Mouse (Mus musculus): Measurements from ENCODE around the gene Cass4. TPM values are rescaled to one million over a fixed set of nuclear protein-coding genes. Genes with fewer than 3 reads are reported as not detected.

Gene Cass4
- polyA plus RNA-seq (2012; fragmentation: generic; extraction: Trizol): 0.24 TPM

- Histone ChIP-seq H3ac (ENCODE audit: control insufficient read depth, insufficient read length) (no peak within 1 kb of the TSS), H3K4me2 (ENCODE audit: low read depth) (no peak within 1 kb of the TSS)
Observed at GRCm38 (mm10) chr2:172393391-172394051, at the start of gene Cass4. Gene Cass4, plus strand, starts transcription at chr2:172393794.

GRCm38 (mm10) chr2:172344669-172345068 is 48.9 kb upstream of the Cass4 start:
- Histone ChIP-seq H3K36me3 (ENCODE audit: control insufficient read depth, insufficient read depth) (no peaks in the 10 kb centered on the region), H3K27me3 (ENCODE audit: control insufficient read depth, insufficient read depth, insufficient read length) (peaks cover 8% of the 10 kb centered on the region), H3K4me2 (ENCODE audit: low read depth) (peak overlapping the region; percentile 63), H3ac (ENCODE audit: control insufficient read depth, insufficient read length) (no peak overlapping the region), H3K79me2 (ENCODE audit: control insufficient read depth, insufficient read depth) (no peaks in the 10 kb centered on the region), H3K4me3 (no peak overlapping the region)
- no peak for TF ChIP-seq MAX (IDR thresholded peaks at IDR 0.05; ENCODE audit: low read depth)
- TF ChIP-seq E2F4 (IDR thresholded peaks at IDR 0.05; ENCODE audit: insufficient read depth): no peak
- TF ChIP-seq REST (IDR thresholded peaks at IDR 0.05; ENCODE audit: insufficient read depth, insufficient read length): no peak
- TF ChIP-seq CEBPB (IDR thresholded peaks at IDR 0.05; ENCODE audit: insufficient read depth, poor library complexity, severe bottlenecking): no peak
- no peak for TF ChIP-seq POLR2AphosphoS2 (IDR thresholded peaks at IDR 0.05; ENCODE audit: insufficient read length, low read depth)
- TF ChIP-seq POLR2A (IDR thresholded peaks at IDR 0.05; ENCODE audit: insufficient read length, low read depth): no peak
- no peak for TF ChIP-seq MYOG (IDR thresholded peaks at IDR 0.05; ENCODE audit: control insufficient read depth in 1 of 3, insufficient read depth in 1 of 3, insufficient read length in 2 of 3, low read depth in 2 of 3)

More at GRCm38 (mm10) chr2:172393391-172394051, at the start of gene Cass4:
- Histone ChIP-seq H3K79me2 (ENCODE audit: control insufficient read depth, insufficient read depth) (no peaks in the 10 kb centered on the region), H3K27me3 (ENCODE audit: control insufficient read depth, insufficient read depth, insufficient read length) (peaks cover 14% of the 10 kb centered on the region), H3K36me3 (ENCODE audit: control insufficient read depth, insufficient read depth) (no peaks in the 10 kb centered on the region), H3K4me3 (no peak within 1 kb of the TSS)
- no peak for TF ChIP-seq E2F4 (IDR thresholded peaks at IDR 0.05; ENCODE audit: insufficient read depth)
- TF ChIP-seq SRF (IDR thresholded peaks at IDR 0.05; ENCODE audit: control insufficient read depth, insufficient read length, low read depth): no peak
- TF ChIP-seq MAX (IDR thresholded peaks at IDR 0.05; ENCODE audit: low read depth): no peak
- no peak for TF ChIP-seq POLR2AphosphoS2 (IDR thresholded peaks at IDR 0.05; ENCODE audit: insufficient read length, low read depth)

- H3K36me3 ChIP-seq (ENCODE audit: control insufficient read depth, insufficient read depth): no peaks in the 10 kb centered on the region
- peak within 1 kb of the TSS; percentile 37 for H3K4me3 ChIP-seq
- H3K79me2 ChIP-seq (ENCODE audit: control insufficient read depth, insufficient read depth): no peaks in the 10 kb centered on the region
- H3ac ChIP-seq (ENCODE audit: control insufficient read depth, insufficient read length): peak within 1 kb of the TSS; percentile 10
- H3K4me2 ChIP-seq (ENCODE audit: low read depth): peak within 1 kb of the TSS; percentile 93
- TF ChIP-seq MYOD1 (IDR thresholded peaks at IDR 0.05; ENCODE audit: control insufficient read depth in 1 of 3, insufficient read length in 2 of 3, low read depth in 2 of 3): no peak
- TF ChIP-seq POLR2A (IDR thresholded peaks at IDR 0.05; ENCODE audit: insufficient read length, low read depth): peak; percentile 86
- no peak for TF ChIP-seq SRF (IDR thresholded peaks at IDR 0.05; ENCODE audit: control insufficient read depth, insufficient read length, low read depth)
- peak; percentile 67 for TF ChIP-seq POLR2AphosphoS2 (IDR thresholded peaks at IDR 0.05; ENCODE audit: insufficient read length, low read depth)
- no peak for TF ChIP-seq TCF12 (IDR thresholded peaks at IDR 0.05; ENCODE audit: insufficient read depth, poor library complexity, severe bottlenecking)
- peaks cover 6% of the 10 kb centered on the region for H3K27me3 ChIP-seq (ENCODE audit: control insufficient read depth, insufficient read depth, insufficient read length)
Observed at GRCm38 (mm10) chr2:172345258-172345738, 48.3 kb upstream of the Cass4 start, which contains the start of gene Fam210b. Gene Fam210b, plus strand, starts transcription at chr2:172345565.

- H3K79me2 ChIP-seq (ENCODE audit: control insufficient read depth, insufficient read depth): no peaks in the 10 kb centered on the region
Observed at GRCm38 (mm10) chr2:172346034-172346929, 47.3 kb upstream of the Cass4 start.

GRCm38 (mm10) chr2:172346933-172347611 is 46.5 kb upstream of the Cass4 start:
- H3K79me2 ChIP-seq (ENCODE audit: control insufficient read depth, insufficient read depth): no peaks in the 10 kb centered on the region
- H3K4me2 ChIP-seq (ENCODE audit: low read depth): no peak overlapping the region
- no peak overlapping the region for H3ac ChIP-seq (ENCODE audit: control insufficient read depth, insufficient read length)
- no peaks in the 10 kb centered on the region for H3K36me3 ChIP-seq (ENCODE audit: control insufficient read depth, insufficient read depth)
- H3K27me3 ChIP-seq (ENCODE audit: control insufficient read depth, insufficient read depth, insufficient read length): no peaks in the 10 kb centered on the region
- H3K4me3 ChIP-seq: no peak overlapping the region
- TF ChIP-seq CEBPB (IDR thresholded peaks at IDR 0.05; ENCODE audit: insufficient read depth, poor library complexity, severe bottlenecking) (no peak), SRF (IDR thresholded peaks at IDR 0.05; ENCODE audit: control insufficient read depth, insufficient read length, low read depth) (no peak)

More at GRCm38 (mm10) chr2:172346034-172346929, 47.3 kb upstream of the Cass4 start:
- Histone ChIP-seq H3K27me3 (ENCODE audit: control insufficient read depth, insufficient read depth, insufficient read length) (no peaks in the 10 kb centered on the region), H3K36me3 (ENCODE audit: control insufficient read depth, insufficient read depth) (no peaks in the 10 kb centered on the region), H3ac (ENCODE audit: control insufficient read depth, insufficient read length) (peak overlapping the region; percentile 10), H3K4me2 (ENCODE audit: low read depth) (peak overlapping the region; percentile 93), H3K4me3 (peak overlapping the region; percentile 37)
- no peak for TF ChIP-seq POLR2AphosphoS2 (IDR thresholded peaks at IDR 0.05; ENCODE audit: insufficient read length, low read depth)

All from myocyte (in vitro differentiated cells).